Mouse (Mus musculus) ES-E14 (cell line): Measurements from ENCODE around the gene Cd48.

Experiments
- CHD2 ChIP-seq: IDR thresholded peaks from 2 replicates; pipeline ENCODE4 v1.6.1; 2014; ENCODE audit warnings: mild to moderate bottlenecking, low read depth, low read length, inconsistent platforms
- HCFC1 ChIP-seq: IDR thresholded peaks from 2 replicates; pipeline ENCODE4 v1.6.1; 2012; ENCODE audit warnings: low read length, inconsistent platforms, borderline replicate concordance; ENCODE audit not compliant: insufficient read depth
- MAFK ChIP-seq: IDR thresholded peaks from 2 replicates; pipeline ENCODE4 v1.6.1; 2014; ENCODE audit warnings: mild to moderate bottlenecking, low read depth, low read length, inconsistent platforms; ENCODE audit not compliant: insufficient read depth
- ZC3H11A ChIP-seq: IDR thresholded peaks from 2 replicates; pipeline ENCODE4 v1.6.1; 2012; ENCODE audit warnings: low read depth, mild to moderate bottlenecking, inconsistent platforms, low read length, borderline replicate concordance
- ZNF384 ChIP-seq: IDR thresholded peaks from 2 replicates; pipeline ENCODE4 v1.6.1; 2012; ENCODE audit warnings: low read depth, low read length, inconsistent platforms

GRCm38 (mm10) chr1:171674467-171674866 is 7.3 kb upstream of the Cd48 start:
- no peak for TF ChIP-seq MAFK
- TF ChIP-seq ZC3H11A, result no peak
- TF ChIP-seq ZNF384, result no peak
- no peak for TF ChIP-seq CHD2
- no peak for TF ChIP-seq HCFC1
